Mouse (Mus musculus) liver, embryonic 14.5 days (tissue): ENCODE results near the gene Srrd.

Experiments used
- CTCF ChIP-seq: IDR thresholded peaks from 2 replicates; pipeline ENCODE4 v1.5.1; 2016; ENCODE audit warnings: antibody characterized with exemption, low read depth, control low read depth
- EP300 ChIP-seq: IDR thresholded peaks from 2 replicates; pipeline ENCODE4 v1.6.1; 2016; ENCODE audit warnings: antibody characterized with exemption, low read depth

GRCm38 (mm10) chr5:112367338-112367737, 24.5 kb upstream of the Srrd start:
- TF ChIP-seq CTCF = no peak
- TF ChIP-seq EP300 = no peak
